Mouse (Mus musculus): ENCODE measurements around the gene Trim31. TPM values are rescaled to one million over a fixed set of nuclear protein-coding genes. Genes with fewer than 3 reads are reported as not detected.

The Trim31 gene
- polyA plus RNA-seq, 1 experiment from 2014 or later: not detected

- no peak overlapping the region for H3K9ac ChIP-seq
- ATAC-seq (ENCODE audit: extremely low read depth, insufficient number of reproducible peaks, low FRiP score, low TSS enrichment): no peak
- no peaks in the 10 kb centered on the region for H3K4me1 ChIP-seq
- H3K27ac ChIP-seq (replicated peaks): no peak overlapping the region
- no peaks in the 10 kb centered on the region; the same call in 1 of the 2 replicates for H3K27me3 ChIP-seq (replicated peaks)
- no peaks in the 10 kb centered on the region for H3K9me3 ChIP-seq
- H3K4me3 ChIP-seq: no peak overlapping the region
- no peak overlapping the region for H3K4me2 ChIP-seq
- H3K36me3 ChIP-seq: no peaks in the 10 kb centered on the region
These were observed 853 bp upstream of the Trim31 start for GRCm38 (mm10) chr17:36897065-36897464.

GRCm38 (mm10) chr17:36899376-36899775 is 1.5 kb downstream of the Trim31 start:
- Histone ChIP-seq H3K9ac (no peak overlapping the region), H3K4me2 (no peak overlapping the region), H3K4me1 (no peaks in the 10 kb centered on the region), H3K27me3 (replicated peaks) (no peaks in the 10 kb centered on the region; the same call in 1 of the 2 replicates), H3K27ac (replicated peaks) (no peak overlapping the region), H3K9me3 (no peaks in the 10 kb centered on the region), H3K4me3 (no peak overlapping the region), H3K36me3 (no peaks in the 10 kb centered on the region)
- 59% methylated on average over 4 of the region's 4 CpGs for WGBS
- no peak for ATAC-seq (ENCODE audit: extremely low read depth, insufficient number of reproducible peaks, low FRiP score, low TSS enrichment)

GRCm38 (mm10) chr17:36900001-36900400 is 2.1 kb downstream of the Trim31 start:
- Histone ChIP-seq H3K27me3 (replicated peaks) (no peaks in the 10 kb centered on the region; the same call in 1 of the 2 replicates), H3K27ac (replicated peaks) (no peak overlapping the region), H3K4me2 (no peak overlapping the region), H3K4me3 (no peak overlapping the region), H3K9me3 (no peaks in the 10 kb centered on the region), H3K36me3 (no peaks in the 10 kb centered on the region), H3K4me1 (no peaks in the 10 kb centered on the region), H3K9ac (no peak overlapping the region)
- 67% methylated on average over 5 of the region's 5 CpGs for WGBS
- ATAC-seq (ENCODE audit: extremely low read depth, insufficient number of reproducible peaks, low FRiP score, low TSS enrichment): no peak

- WGBS: 21% methylated on average over 1 of the region's 1 CpGs
- H3K36me3 ChIP-seq: no peaks in the 10 kb centered on the region
- no peak overlapping the region for H3K4me3 ChIP-seq
- no peak for ATAC-seq (ENCODE audit: extremely low read depth, insufficient number of reproducible peaks, low FRiP score, low TSS enrichment)
- H3K4me2 ChIP-seq: no peak overlapping the region
- H3K27ac ChIP-seq (replicated peaks): no peak overlapping the region
- no peaks in the 10 kb centered on the region for H3K9me3 ChIP-seq
- no peaks in the 10 kb centered on the region; the same call in 1 of the 2 replicates for H3K27me3 ChIP-seq (replicated peaks)
- no peak overlapping the region for H3K9ac ChIP-seq
- no peaks in the 10 kb centered on the region for H3K4me1 ChIP-seq
These were observed 2.8 kb downstream of the Trim31 start for GRCm38 (mm10) chr17:36900691-36901090.

GRCm38 (mm10) chr17:36903651-36904050 is 5.7 kb downstream of the Trim31 start:
- ATAC-seq (ENCODE audit: extremely low read depth, insufficient number of reproducible peaks, low FRiP score, low TSS enrichment): no peak

GRCm38 (mm10) chr17:36908235-36908634 is 10.3 kb downstream of the Trim31 start:
- Histone ChIP-seq H3K27ac (replicated peaks) (no peak overlapping the region), H3K4me1 (no peaks in the 10 kb centered on the region), H3K27me3 (replicated peaks) (peaks cover 24% of the 10 kb centered on the region), H3K36me3 (no peaks in the 10 kb centered on the region), H3K4me2 (no peak overlapping the region), H3K9ac (no peak overlapping the region), H3K9me3 (no peaks in the 10 kb centered on the region), H3K4me3 (no peak overlapping the region)
- WGBS: 48% methylated on average over 1 of the region's 1 CpGs
- ATAC-seq (ENCODE audit: extremely low read depth, insufficient number of reproducible peaks, low FRiP score, low TSS enrichment): no peak

More at GRCm38 (mm10) chr17:36903651-36904050, 5.7 kb downstream of the Trim31 start:
- Histone ChIP-seq H3K36me3 (no peaks in the 10 kb centered on the region), H3K27ac (replicated peaks) (no peak overlapping the region), H3K4me3 (no peak overlapping the region), H3K27me3 (replicated peaks) (no peaks in the 10 kb centered on the region; the same call in 1 of the 2 replicates), H3K9ac (no peak overlapping the region), H3K4me2 (no peak overlapping the region), H3K9me3 (no peaks in the 10 kb centered on the region), H3K4me1 (no peaks in the 10 kb centered on the region)
- WGBS: 60% methylated on average over 3 of the region's 3 CpGs

GRCm38 (mm10) chr17:36909802-36910201 is 11.9 kb downstream of the Trim31 start:
- no peak overlapping the region for H3K4me3 ChIP-seq

GRCm38 (mm10) chr17:36912031-36912430 is 14.1 kb downstream of the Trim31 start:
- H3K27me3 ChIP-seq (replicated peaks): peaks cover 44% of the 10 kb centered on the region
- H3K4me1 ChIP-seq: no peaks in the 10 kb centered on the region
- ATAC-seq (ENCODE audit: extremely low read depth, insufficient number of reproducible peaks, low FRiP score, low TSS enrichment): no peak
- no peak overlapping the region for H3K9ac ChIP-seq
- no peak overlapping the region for H3K27ac ChIP-seq (replicated peaks)
- H3K4me2 ChIP-seq: no peak overlapping the region
- WGBS: 56% methylated on average over 2 of the region's 2 CpGs
- H3K9me3 ChIP-seq: no peaks in the 10 kb centered on the region
- no peaks in the 10 kb centered on the region for H3K36me3 ChIP-seq
- no peak overlapping the region for H3K4me3 ChIP-seq

More at GRCm38 (mm10) chr17:36909802-36910201, 11.9 kb downstream of the Trim31 start:
- H3K9ac ChIP-seq: no peak overlapping the region
- H3K4me1 ChIP-seq: no peaks in the 10 kb centered on the region
- peaks cover 29% of the 10 kb centered on the region for H3K27me3 ChIP-seq (replicated peaks)
- WGBS: 44% methylated on average over 4 of the region's 4 CpGs
- no peak overlapping the region for H3K27ac ChIP-seq (replicated peaks)
- no peaks in the 10 kb centered on the region for H3K9me3 ChIP-seq
- no peak for ATAC-seq (ENCODE audit: extremely low read depth, insufficient number of reproducible peaks, low FRiP score, low TSS enrichment)
- H3K36me3 ChIP-seq: no peaks in the 10 kb centered on the region
- H3K4me2 ChIP-seq: no peak overlapping the region

GRCm38 (mm10) chr17:36914108-36914507 is 16.2 kb downstream of the Trim31 start:
- Histone ChIP-seq H3K4me1 (no peaks in the 10 kb centered on the region), H3K4me2 (no peak overlapping the region), H3K9ac (no peak overlapping the region), H3K4me3 (no peak overlapping the region), H3K27me3 (replicated peaks) (peaks cover 49% of the 10 kb centered on the region), H3K36me3 (no peaks in the 10 kb centered on the region), H3K27ac (replicated peaks) (no peak overlapping the region), H3K9me3 (no peaks in the 10 kb centered on the region)
- 10% methylated on average over 2 of the region's 2 CpGs for whole genome bisulfite sequencing
- no peak for ATAC-seq (ENCODE audit: extremely low read depth, insufficient number of reproducible peaks, low FRiP score, low TSS enrichment)

GRCm38 (mm10) chr17:36915076-36915475 is 17.2 kb downstream of the Trim31 start:
- Histone ChIP-seq H3K27ac (replicated peaks) (no peak overlapping the region), H3K9me3 (no peaks in the 10 kb centered on the region), H3K36me3 (no peaks in the 10 kb centered on the region), H3K4me1 (no peaks in the 10 kb centered on the region), H3K4me3 (no peak overlapping the region), H3K27me3 (replicated peaks) (peaks cover 42% of the 10 kb centered on the region), H3K9ac (no peak overlapping the region), H3K4me2 (no peak overlapping the region)
- no peak for ATAC-seq (ENCODE audit: extremely low read depth, insufficient number of reproducible peaks, low FRiP score, low TSS enrichment)
- 11% methylated on average over 9 of the region's 9 CpGs for WGBS

GRCm38 (mm10) chr17:36920239-36920638 is 22.3 kb downstream of the Trim31 start:
- ATAC-seq (ENCODE audit: extremely low read depth, insufficient number of reproducible peaks, low FRiP score, low TSS enrichment): no peak
- H3K9me3 ChIP-seq: no peaks in the 10 kb centered on the region
- H3K9ac ChIP-seq: no peak overlapping the region
- no peak overlapping the region for H3K4me2 ChIP-seq
- peaks cover 29% of the 10 kb centered on the region for H3K27me3 ChIP-seq (replicated peaks)
- no peak overlapping the region for H3K4me3 ChIP-seq
- WGBS: 37% methylated on average over 15 of the region's 15 CpGs
- no peaks in the 10 kb centered on the region for H3K36me3 ChIP-seq
- H3K27ac ChIP-seq (replicated peaks): no peak overlapping the region
- no peaks in the 10 kb centered on the region for H3K4me1 ChIP-seq

GRCm38 (mm10) chr17:36922715-36923114 is 24.8 kb downstream of the Trim31 start:
- no peaks in the 10 kb centered on the region for H3K4me1 ChIP-seq
- no peaks in the 10 kb centered on the region for H3K36me3 ChIP-seq
- H3K27me3 ChIP-seq (replicated peaks): peaks cover 18% of the 10 kb centered on the region; the same call in 1 of the 2 replicates
- WGBS: 74% methylated on average over 4 of the region's 4 CpGs
- no peaks in the 10 kb centered on the region for H3K9me3 ChIP-seq
- H3K9ac ChIP-seq: no peak overlapping the region
- no peak overlapping the region for H3K4me3 ChIP-seq
- H3K27ac ChIP-seq (replicated peaks): no peak overlapping the region
- H3K4me2 ChIP-seq: no peak overlapping the region
- no peak for ATAC-seq (ENCODE audit: extremely low read depth, insufficient number of reproducible peaks, low FRiP score, low TSS enrichment)
